Mouse (Mus musculus) MEL (cell line): Measurements from ENCODE around the gene Socs5. TPM values are rescaled to one million over a fixed set of nuclear protein-coding genes. Genes with fewer than 3 reads are reported as not detected.

Experiments used
- DNase-seq: peaks from one replicate; pipeline ENCODE4 v3.0.0; 2011; ENCODE audit warnings: low read depth, low spot score
- H3K27ac ChIP-seq: 2 replicates; pipeline ENCODE4 v1.5.1; 2012; ENCODE audit warnings: low read depth, mild to moderate bottlenecking, control low read depth, low read length, moderate library complexity; ENCODE audit not compliant: control insufficient read depth
- H3K27me3 ChIP-seq, 2 experiments: fragments of 150-350 bp in 1 of 2; sonication (generic) in 1 of 2; 2 replicates each; pipeline ENCODE4 v1.6.1; 2012; ENCODE audit warnings: low read length in 2 of 2, mild to moderate bottlenecking in 2 of 2, improper control_type of control experiment in 1 of 2, moderate library complexity in 1 of 2; ENCODE audit not compliant: insufficient read depth in 2 of 2, control insufficient read depth in 1 of 2
- H3K36me3 ChIP-seq, 2 experiments: 2 replicates each; pipeline ENCODE4 v1.6.1; 2012 to 2014; ENCODE audit warnings: low read length in 2 of 2, improper control_type of control experiment in 1 of 2, inconsistent platforms in 1 of 2, mild to moderate bottlenecking in 1 of 2; ENCODE audit not compliant: insufficient read depth in 2 of 2, control insufficient read depth in 1 of 2
- H3K4me1 ChIP-seq, 2 experiments: fragments of 150-350 bp in 1 of 2; sonication (generic) in 1 of 2; 2 replicates each; pipeline ENCODE4 v1.6.1; 2012; ENCODE audit warnings: low read length in 2 of 2, improper control_type of control experiment in 1 of 2, mild to moderate bottlenecking in 1 of 2; ENCODE audit not compliant: insufficient read depth in 2 of 2, control insufficient read depth in 1 of 2
- H3K4me3 ChIP-seq, 2 experiments: fragments of 150-350 bp in 1 of 2; sonication (generic) in 1 of 2; 2 replicates each; pipeline ENCODE4 v1.5.1; 2012; ENCODE audit warnings: low read depth in 2 of 2, low read length in 2 of 2, mild to moderate bottlenecking in 2 of 2, moderate library complexity in 2 of 2, control low read depth in 1 of 2, improper control_type of control experiment in 1 of 2; ENCODE audit not compliant: control insufficient read depth in 1 of 2, insufficient read depth in 1 of 2
- H3K79me2 ChIP-seq: 2 replicates; pipeline ENCODE4 v1.6.1; 2012; ENCODE audit warnings: mild to moderate bottlenecking, low read length, moderate library complexity; ENCODE audit not compliant: control insufficient read depth, poor library complexity, insufficient read depth
- H3K9ac ChIP-seq: 2 replicates; pipeline ENCODE4 v1.6.1; 2012; ENCODE audit warnings: low read depth, mild to moderate bottlenecking, control low read depth, low read length, moderate library complexity; ENCODE audit not compliant: control insufficient read depth, poor library complexity, severe bottlenecking
- H3K9me3 ChIP-seq: fragments of 150-350 bp; sonication (generic); replicated peaks from 2 replicates; pipeline ENCODE4 v1.6.1; 2012; ENCODE audit warnings: mild to moderate bottlenecking, low read length, improper control_type of control experiment, moderate library complexity; ENCODE audit not compliant: insufficient read depth
- CHD1 ChIP-seq: IDR thresholded peaks from 2 replicates; pipeline ENCODE4 v1.6.1; 2012; ENCODE audit warnings: low read depth, mild to moderate bottlenecking, inconsistent platforms, low read length, improper control_type of control experiment
- CTCF ChIP-seq, 3 experiments: IDR thresholded peaks in 2 of 3; conservative IDR thresholded peaks in 1 of 3; 2 replicates each; pipeline ENCODE4 v1.5.1; 2011 to 2012; ENCODE audit warnings: low read length in 3 of 3, low read depth in 2 of 3, mild to moderate bottlenecking in 2 of 3, improper control_type of control experiment in 1 of 3, inconsistent platforms in 1 of 3, mixed read lengths in 1 of 3, moderate library complexity in 1 of 3; ENCODE audit not compliant: control insufficient read depth in 1 of 3, insufficient read depth in 1 of 3, poor library complexity in 1 of 3, severe bottlenecking in 1 of 3
- E2F4 ChIP-seq: IDR thresholded peaks from 2 replicates; pipeline ENCODE4 v1.6.1; 2011; ENCODE audit warnings: low read depth, low read length, improper control_type of control experiment, borderline replicate concordance
- GABPA ChIP-seq: IDR thresholded peaks from 2 replicates; pipeline ENCODE4 v1.6.1; 2012; ENCODE audit warnings: low read depth, mild to moderate bottlenecking, inconsistent platforms, low read length, improper control_type of control experiment, moderate library complexity
- GATA1 ChIP-seq: IDR thresholded peaks from 2 replicates; pipeline ENCODE4 v1.6.1; 2011; ENCODE audit warnings: low read depth, low read length, improper control_type of control experiment
- KAT2A ChIP-seq: conservative IDR thresholded peaks from 2 replicates; pipeline ENCODE4 v1.6.1; 2012; ENCODE audit warnings: low read depth, low read length, improper control_type of control experiment, inconsistent platforms
- MAX ChIP-seq: IDR thresholded peaks from 2 replicates; pipeline ENCODE4 v1.6.1; 2011; ENCODE audit warnings: low read length, improper control_type of control experiment
- MEF2A ChIP-seq: IDR thresholded peaks from 2 replicates; pipeline ENCODE4 v1.6.1; 2014; ENCODE audit warnings: low read depth, mild to moderate bottlenecking, inconsistent platforms, low read length, improper control_type of control experiment; ENCODE audit not compliant: poor library complexity, insufficient replicate concordance, severe bottlenecking; ENCODE audit errors: extremely low read depth
- MYB ChIP-seq: IDR thresholded peaks from 2 replicates; pipeline ENCODE4 v1.6.1; 2011; ENCODE audit warnings: mild to moderate bottlenecking, low read depth, low read length, improper control_type of control experiment
- MYC ChIP-seq: IDR thresholded peaks from 2 replicates; pipeline ENCODE4 v1.6.1; 2011; ENCODE audit warnings: low read depth, mild to moderate bottlenecking, low read length, improper control_type of control experiment, moderate library complexity
- NELFE ChIP-seq: IDR thresholded peaks from 2 replicates; pipeline ENCODE4 v1.6.1; 2011; ENCODE audit warnings: low read depth, low read length, improper control_type of control experiment
- POLR2AphosphoS2 ChIP-seq: IDR thresholded peaks from 2 replicates; pipeline ENCODE4 v1.6.1; 2011; ENCODE audit warnings: low read length, improper control_type of control experiment
- POLR2AphosphoS5 ChIP-seq: IDR thresholded peaks from 2 replicates; pipeline ENCODE4 v1.6.1; 2012; ENCODE audit warnings: low read depth, borderline replicate concordance, mild to moderate bottlenecking, inconsistent platforms, low read length, moderate library complexity, mixed read lengths
- RCOR1 ChIP-seq: IDR thresholded peaks from 2 replicates; pipeline ENCODE4 v1.6.1; 2012; ENCODE audit warnings: low read depth, mild to moderate bottlenecking, inconsistent platforms, low read length, improper control_type of control experiment
- SMC3 ChIP-seq: IDR thresholded peaks from 2 replicates; pipeline ENCODE4 v1.6.1; 2011; ENCODE audit warnings: low read depth, low read length, improper control_type of control experiment
- TAL1 ChIP-seq: IDR thresholded peaks from 2 replicates; pipeline ENCODE4 v1.6.1; 2012; ENCODE audit warnings: mild to moderate bottlenecking, inconsistent platforms, low read length, moderate library complexity, mixed read lengths
- TBP ChIP-seq: IDR thresholded peaks from 2 replicates; pipeline ENCODE4 v1.8.0; 2011; ENCODE audit warnings: low read depth, low read length, improper control_type of control experiment
- UBTF ChIP-seq: IDR thresholded peaks from 2 replicates; pipeline ENCODE4 v1.6.1; 2012; ENCODE audit warnings: low read depth, mild to moderate bottlenecking, inconsistent platforms, low read length, improper control_type of control experiment, moderate library complexity, borderline replicate concordance; ENCODE audit not compliant: insufficient read depth
- ZC3H11A ChIP-seq: IDR thresholded peaks from 2 replicates; pipeline ENCODE4 v1.6.1; 2012; ENCODE audit warnings: low read depth, mild to moderate bottlenecking, inconsistent platforms, low read length, improper control_type of control experiment
- ZKSCAN1 ChIP-seq: IDR thresholded peaks from 2 replicates; pipeline ENCODE4 v1.6.1; 2012; ENCODE audit warnings: low read depth, mild to moderate bottlenecking, inconsistent platforms, low read length, improper control_type of control experiment, moderate library complexity
- ZMIZ1 ChIP-seq: IDR thresholded peaks from 2 replicates; pipeline ENCODE4 v1.6.1; 2012; ENCODE audit warnings: low read depth, mild to moderate bottlenecking, inconsistent platforms, low read length, improper control_type of control experiment, moderate library complexity
- ZNF384 ChIP-seq: IDR thresholded peaks from 2 replicates; pipeline ENCODE4 v1.6.1; 2012; ENCODE audit warnings: low read depth, mild to moderate bottlenecking, inconsistent platforms, low read length, improper control_type of control experiment
- polyA plus RNA-seq, 2 experiments: library from polyadenylated mRNA; stranded (reverse) in 1 of 2; unstranded in 1 of 2; fragments of >175 nt in 1 of 2; fragments of >200 nt in 1 of 2; gene quantifications; 2 replicates each; pipeline versions ENCODE4 v1.2.1 to v1.2.4; 2012; ENCODE audit warnings: low replicate concordance in 2 of 2, low read depth in 1 of 2; ENCODE audit not compliant: insufficient read length in 2 of 2, insufficient read depth in 1 of 2, missing spikeins in 1 of 2
- total RNA-seq: library from RNA; depleted of rRNA; stranded (reverse); fragments of 300-350 nt; gene quantifications from 2 replicates; pipeline ENCODE4 v1.2.3, GENCODE M21; 2012

Gene Socs5
- total and polyA plus RNA-seq, 3 experiments = 6.4 to 9.7 TPM; not detected in 1

GRCm38 (mm10) chr17:87173966-87174365 lies 66.5 kb downstream of the Socs5 start:
- H3K4me1 ChIP-seq = no peaks in the 10 kb centered on the region
- TF ChIP-seq POLR2AphosphoS5 (no peak), TAL1 (no peak), MAX (no peak), NELFE (no peak), UBTF (no peak), POLR2AphosphoS2 (no peak), CHD1 (no peak), GATA1 (no peak), ZKSCAN1 (no peak), ZNF384 (no peak), MEF2A (no peak), TBP (no peak), E2F4 (no peak), ZMIZ1 (no peak), RCOR1 (no peak)

GRCm38 (mm10) chr17:87174651-87175331 lies 67.3 kb downstream of the Socs5 start:
- no peak for TF ChIP-seq MEF2A
- TF ChIP-seq ZKSCAN1 = no peak
- TF ChIP-seq MAX = no peak
- TF ChIP-seq GABPA = no peak
- TF ChIP-seq RCOR1 = no peak
- TF ChIP-seq POLR2AphosphoS5 = no peak
- TF ChIP-seq NELFE = no peak
- TF ChIP-seq ZC3H11A = no peak
- no peak for TF ChIP-seq MYB
- no peak for TF ChIP-seq E2F4
- TF ChIP-seq CHD1 = no peak
- TF ChIP-seq CTCF (IDR thresholded peaks at IDR 0.05 in 2 of 3, conservative IDR thresholded peaks at IDR 0.05 in 1 of 3; ENCODE audit: control insufficient read depth in 1 of 3, insufficient read depth in 1 of 3, low read depth in 2 of 3, low read length in 3 of 3, poor library complexity in 1 of 3, severe bottlenecking in 1 of 3) = no peak
- TF ChIP-seq SMC3 = no peak
- TF ChIP-seq MYC = no peak
- TF ChIP-seq KAT2A = no peak
- H3K27ac ChIP-seq = no peak overlapping the region

More at GRCm38 (mm10) chr17:87173966-87174365, 66.5 kb downstream of the Socs5 start:
- peaks cover 0 to 4% of the 10 kb centered on the region in 2 experiments; a peak in 2 of 4 replicates for H3K27me3 ChIP-seq
- no peak overlapping the region for H3K9ac ChIP-seq
- H3K9me3 ChIP-seq = no peaks in the 10 kb centered on the region
- no peak for DNase-seq
- H3K79me2 ChIP-seq = no peaks in the 10 kb centered on the region
- H3K36me3 ChIP-seq = no peaks in the 10 kb centered on the region; a peak in 1 of 4 replicates
- H3K4me3 ChIP-seq = no peak overlapping the region
- no peak overlapping the region for H3K27ac ChIP-seq

More at GRCm38 (mm10) chr17:87174651-87175331, 67.3 kb downstream of the Socs5 start:
- no peak for DNase-seq
- no peaks in the 10 kb centered on the region for H3K79me2 ChIP-seq
- no peak overlapping the region for H3K9ac ChIP-seq
- no peak overlapping the region for H3K4me3 ChIP-seq
- peaks cover 0 to 4% of the 10 kb centered on the region in 2 experiments; a peak in 2 of 4 replicates for H3K27me3 ChIP-seq
- H3K4me1 ChIP-seq = no peaks in the 10 kb centered on the region
- H3K36me3 ChIP-seq = no peaks in the 10 kb centered on the region; a peak in 1 of 4 replicates
- no peaks in the 10 kb centered on the region for H3K9me3 ChIP-seq
